Mouse (Mus musculus) B cell, adult 67 days (primary cell): ENCODE measurements around the gene Stom. TPM values are rescaled to one million over a fixed set of nuclear protein-coding genes. Genes with fewer than 3 reads are reported as not detected.

Source experiments
- total RNA-seq, 2 experiments: library from RNA; stranded (reverse); gene quantifications; 4 replicates each; pipeline ENCODE4 v1.2.4; 2023

Stom gene
- 1 to 10 TPM; 6.6 to 6.8 TPM for total RNA-seq

GRCm38 (mm10) chr2:35336388-35337280, at the start of gene Stom:
Stom (minus strand) TSS chr2:35336976.

DNA sequence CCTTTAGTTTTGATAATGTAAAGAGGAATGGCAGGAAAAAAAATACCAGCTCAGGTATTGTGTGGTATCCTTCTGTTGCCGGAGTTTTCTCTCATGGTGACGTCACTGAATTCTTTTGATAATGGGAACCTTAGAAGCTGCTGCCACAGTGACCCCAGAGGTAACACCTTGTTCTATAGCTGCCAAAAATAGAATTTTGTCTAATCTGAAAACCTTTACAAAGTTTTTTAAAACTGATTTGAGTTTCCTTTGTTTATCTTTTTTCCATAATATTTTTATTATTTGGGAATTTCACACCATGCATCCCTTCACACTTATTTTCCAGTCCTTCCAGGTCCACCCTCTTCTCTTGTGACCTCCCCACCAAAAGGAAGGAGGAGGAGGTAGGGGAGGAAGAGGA, 30.9 kb upstream of the Stom start, which contains the start of gene 4930568D16Rik:
Gene 4930568D16Rik, minus strand, starts transcription at position 101 of the 400 bp plus-strand sequence.

Other genes starting within 250 kb of the Stom start
- gene AI182371, start 235.4 kb downstream of the Stom start, total RNA-seq, result 1 to 10 TPM in 1 of 2 experiments, under 1 TPM in 1; 0.84 to 1.1 TPM
- 100 to 1,000 TPM; 148 to 153 TPM for gene Cntrl, start 227.5 kb downstream of the Stom start, total RNA-seq
- gene Rab14, start 135.9 kb downstream of the Stom start, total RNA-seq, result 100 to 1,000 TPM; 210 to 214 TPM
- 10 to 100 TPM; 79.0 to 91.3 TPM for gene Gsn, start 80.6 kb downstream of the Stom start, total RNA-seq
- not detected for gene 4930568D16Rik, start 30.8 kb upstream of the Stom start, total RNA-seq
- not detected for gene 4930402F06Rik, start 60.2 kb upstream of the Stom start, total RNA-seq
- 100 to 1,000 TPM in 1 of 2 experiments, 10 to 100 TPM in 1; 80.3 to 102 TPM for gene Ggta1, start 126.3 kb upstream of the Stom start, total RNA-seq
- 1 to 10 TPM; 4.3 to 5.4 TPM for gene Dab2ip, start 221.3 kb upstream of the Stom start, total RNA-seq